8 mouse cellular contexts compared by ENCODE assay signal in the genomic region with DNA sequence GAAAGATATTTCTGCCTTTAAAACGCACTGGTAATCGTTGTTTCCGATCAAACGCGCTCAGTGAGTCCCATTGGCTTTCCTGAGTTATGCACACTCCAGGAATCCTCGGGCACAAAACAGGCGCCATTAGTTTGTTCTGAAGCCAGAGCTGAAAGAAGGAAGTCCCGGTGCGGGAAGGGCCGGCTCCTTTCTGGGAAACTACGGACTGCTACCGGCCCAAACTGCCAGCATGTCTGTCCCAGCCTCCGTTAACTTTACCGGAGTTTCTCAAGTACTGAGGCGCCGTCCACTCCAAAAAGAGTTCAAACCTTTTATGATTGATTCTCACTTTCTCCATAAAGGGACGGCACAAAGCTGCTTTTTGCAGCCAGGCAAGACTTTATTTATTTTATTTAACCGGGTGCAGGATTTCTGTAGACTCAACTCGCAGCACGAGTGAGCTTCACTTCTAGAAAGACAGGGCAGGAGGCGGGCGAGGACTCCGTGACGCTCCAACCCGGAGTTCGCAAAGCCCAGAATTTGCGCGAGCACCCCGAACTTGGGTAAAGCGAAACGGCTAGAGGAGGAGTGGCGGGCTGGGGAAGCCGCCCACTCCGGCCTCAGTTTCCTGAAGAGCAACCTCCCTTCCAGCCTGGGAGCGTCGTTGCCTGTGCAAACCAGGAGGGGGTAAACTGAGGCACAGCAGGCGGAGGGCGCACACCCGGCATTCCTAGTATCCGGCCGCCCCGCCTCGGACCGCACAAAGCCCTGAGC. TPM values are rescaled to one million over a fixed set of nuclear protein-coding genes. Genes with fewer than 3 reads are reported as not detected.
DNase-seq lines count a peak whose midpoint lies in the region; ATAC-seq lines count a peak whose summit lies in the region.

No protein-coding gene starts in this region.

- 0 out of 2 replicates have a peak, but pooled peaks cover 4% of the 10 kb centered on the region for H3K9me3 ChIP-seq in intestine, embryonic 14.5 days (ENCODE audit: control insufficient read depth, low read length)
- H3K9me3 ChIP-seq in limb, embryonic 15.5 days, result no peaks in the 10 kb centered on the region
- H3K9me3 ChIP-seq in midbrain, embryonic 16.5 days (replicated peaks; ENCODE audit: control insufficient read depth, low read length, poor library complexity, severe bottlenecking), result no peaks in the 10 kb centered on the region

- H3K27me3 ChIP-seq in intestine, embryonic 14.5 days (replicated peaks; ENCODE audit: control insufficient read depth, insufficient read depth, low read length), result no peaks in the 10 kb centered on the region
- H3K27me3 ChIP-seq in limb, embryonic 15.5 days, result no peaks in the 10 kb centered on the region
- H3K27me3 ChIP-seq in midbrain, embryonic 16.5 days (ENCODE audit: control insufficient read depth, insufficient read depth, low read depth, low read length), result no peaks in the 10 kb centered on the region

- peaks cover 10% of the 10 kb centered on the region for H3K4me1 ChIP-seq in intestine, embryonic 14.5 days (replicated peaks; ENCODE audit: control insufficient read depth, insufficient read depth, low read length)
- peaks cover 23% of the 10 kb centered on the region for H3K4me1 ChIP-seq in limb, embryonic 15.5 days
- peaks cover 18% of the 10 kb centered on the region for H3K4me1 ChIP-seq in midbrain, embryonic 16.5 days (ENCODE audit: control insufficient read depth, insufficient read depth, low read length)

- H3K9ac ChIP-seq in intestine, embryonic 14.5 days (ENCODE audit: low read length), result peak overlapping the region; percentile 96
- H3K9ac ChIP-seq in limb, embryonic 15.5 days, result peak overlapping the region; percentile 93
- peak overlapping the region; percentile 72 for H3K9ac ChIP-seq in midbrain, embryonic 16.5 days (ENCODE audit: low read depth, low read length)

- peak overlapping the region; percentile 99 for H3K27ac ChIP-seq in intestine, embryonic 14.5 days (ENCODE audit: low read depth)
- peak overlapping the region; percentile 99 for H3K27ac ChIP-seq in limb, embryonic 15.5 days
- H3K27ac ChIP-seq in midbrain, embryonic 16.5 days (ENCODE audit: low read length), result peak overlapping the region; percentile 71

- peak overlapping the region; percentile 84 for H3K4me2 ChIP-seq in intestine, embryonic 14.5 days (ENCODE audit: low read length)
- H3K4me2 ChIP-seq in limb, embryonic 15.5 days, result peak overlapping the region; percentile 77
- peak overlapping the region; percentile 86 for H3K4me2 ChIP-seq in midbrain, embryonic 16.5 days (ENCODE audit: low read length)

- WGBS in intestine, embryonic 14.5 days, result under 1% methylated on average over 43 of the region's 44 CpGs
- WGBS in limb, embryonic 15.5 days, result under 1% methylated on average over 43 of the region's 44 CpGs
- under 1% methylated on average over 44 of the region's 44 CpGs for WGBS in midbrain, embryonic 16.5 days

- no peaks in the 10 kb centered on the region for H3K36me3 ChIP-seq in intestine, embryonic 14.5 days (ENCODE audit: control insufficient read depth, insufficient read depth, low read length)
- no peaks in the 10 kb centered on the region for H3K36me3 ChIP-seq in limb, embryonic 15.5 days
- H3K36me3 ChIP-seq in midbrain, embryonic 16.5 days (ENCODE audit: control insufficient read depth, insufficient read depth, low read length), result no peaks in the 10 kb centered on the region

- peak; percentile 81 for ATAC-seq in intestine, embryonic 14.5 days (replicated peaks; ENCODE audit: low FRiP score, low TSS enrichment, low read depth)
- peak; percentile 81 for ATAC-seq in limb, embryonic 15.5 days (ENCODE audit: insufficient number of reproducible peaks, low FRiP score, low TSS enrichment, low read depth)
- peak; percentile 57; the same call in 1 of the 2 replicates for ATAC-seq in midbrain, embryonic 16.5 days

- peak overlapping the region; percentile 88 for H3K4me3 ChIP-seq in intestine, embryonic 14.5 days (ENCODE audit: low read depth, low read length)
- H3K4me3 ChIP-seq in limb, embryonic 15.5 days, result peak overlapping the region; percentile 89
- peak overlapping the region; percentile 87 for H3K4me3 ChIP-seq in midbrain, embryonic 16.5 days (ENCODE audit: low read depth, low read length)

- peak; percentile 23 for DNase-seq in layer of hippocampus, adult 9-11 months
- no peak for DNase-seq in layer of hippocampus, adult 11-12 months (ENCODE audit: low spot score)
- peak; percentile 32 to 40 for DNase-seq in cerebellum, postnatal 36 days
- DNase-seq in gastrocnemius, postnatal 4 days (ENCODE audit: low spot score in 2 of 2), result peak; percentile 47 to 79
- peak; percentile 87 for DNase-seq in intestine, embryonic 14.5 days (ENCODE audit: low spot score)
- DNase-seq in urinary bladder, postnatal 25 days (ENCODE audit: low spot score), result peak; percentile 50

RNA-seq across cellular contexts. Expression of gene Tead1, which starts 0.5 kb away (rescaled TPM):
- 100 to 1,000 TPM; 155 to 175 TPM for total RNA-seq in gastrocnemius, postnatal 4 days (2021)
- polyA plus RNA-seq in intestine, embryonic 14.5 days (2014; fragmentation: Nextera tagmentation; extraction: Ambion mirVana), result 18.6 and 20.2 TPM in 2 replicates
- polyA plus RNA-seq in limb, embryonic 15.5 days (2015; fragmentation: Nextera tagmentation; extraction: Ambion mirVana), result 22.6 and 24.5 TPM in 2 replicates
- polyA plus RNA-seq in midbrain, embryonic 16.5 days (2015; fragmentation: Nextera tagmentation; extraction: Ambion mirVana), result 11.3 and 12.5 TPM in 2 replicates
